Mouse (Mus musculus) olfactory bulb, adult 2 months (tissue): Measurements from ENCODE around the gene Folr1.

Experiments used
- CTCF ChIP-seq: fragments of 200-500 bp; IDR thresholded peaks from 2 replicates; pipeline ENCODE4 v1.5.1; 2012; ENCODE audit warnings: low read depth, mild to moderate bottlenecking, low read length, moderate library complexity; ENCODE audit not compliant: insufficient read depth
- POLR2A ChIP-seq: fragments of 200-500 bp; IDR thresholded peaks from 2 replicates; pipeline ENCODE4 v1.6.1; 2012; ENCODE audit warnings: mild to moderate bottlenecking, low read depth, low read length, moderate library complexity; ENCODE audit not compliant: insufficient read depth

DNA sequence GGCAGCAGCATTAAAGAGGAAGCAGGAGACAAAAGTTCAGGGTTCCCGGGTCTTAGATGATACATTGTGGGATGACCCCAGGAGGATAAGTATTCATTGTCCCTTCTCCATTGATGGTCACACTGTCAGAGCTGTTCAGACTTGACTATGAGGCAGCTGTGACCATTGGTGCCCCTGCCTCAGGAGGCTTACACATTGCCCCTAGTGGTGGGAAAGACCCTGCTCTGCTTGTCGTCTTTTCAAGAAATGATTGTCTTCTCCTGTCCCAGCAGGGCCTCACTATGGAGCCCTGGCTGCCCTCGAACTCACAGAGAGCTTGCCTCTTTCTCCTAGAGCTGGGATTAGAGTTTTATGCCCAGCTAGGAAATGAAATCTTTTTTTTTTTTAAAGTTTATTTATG lies 41.4 kb upstream of the Folr1 start:
- no peak for TF ChIP-seq POLR2A
- TF ChIP-seq CTCF, result no peak
